Comparison of ENCODE assay signal across 8 mouse cellular contexts in genomic region chr9:27728652-27729557, GRCm38 (mm10).
DNase-seq lines count a peak whose midpoint lies in the region; ATAC-seq lines count a peak whose summit lies in the region.

No protein-coding gene starts in this region.

- H3K36me3 ChIP-seq in kidney, embryonic 16.5 days (ENCODE audit: insufficient read depth, low read length), result no peaks in the 10 kb centered on the region
- no peaks in the 10 kb centered on the region for H3K36me3 ChIP-seq in embryonic facial prominence, embryonic 12.5 days
- no peaks in the 10 kb centered on the region for H3K36me3 ChIP-seq in hindbrain, embryonic 12.5 days
- no peaks in the 10 kb centered on the region for H3K36me3 ChIP-seq in limb, embryonic 11.5 days (ENCODE audit: control insufficient read depth, insufficient read depth, low read length)

- no peaks in the 10 kb centered on the region for H3K27me3 ChIP-seq in kidney, embryonic 16.5 days (ENCODE audit: insufficient read depth, low read length)
- H3K27me3 ChIP-seq in embryonic facial prominence, embryonic 12.5 days, result no peaks in the 10 kb centered on the region
- H3K27me3 ChIP-seq in hindbrain, embryonic 12.5 days, result no peaks in the 10 kb centered on the region
- H3K27me3 ChIP-seq in limb, embryonic 11.5 days (ENCODE audit: control insufficient read depth, insufficient read depth, low read length), result no peaks in the 10 kb centered on the region

- DNase-seq in kidney, adult 18-20 months, result no peak
- DNase-seq in limb, embryonic 11.5 days (ENCODE audit: low spot score), result peak; percentile 25
- peak; percentile 88 for DNase-seq in right cerebral cortex, adult 18-20 months
- no peak for DNase-seq in thymus, postnatal 25 days
- no peak for DNase-seq in kidney, postnatal 14 days

- peak; percentile 61; the same call in 1 of the 2 replicates for ATAC-seq in kidney, embryonic 16.5 days (ENCODE audit: low FRiP score, low TSS enrichment)
- peak; percentile 75; the same call in 1 of the 2 replicates for ATAC-seq in embryonic facial prominence, embryonic 12.5 days (ENCODE audit: insufficient number of reproducible peaks, insufficient read depth, low FRiP score, low TSS enrichment)
- peak; percentile 91 for ATAC-seq in hindbrain, embryonic 12.5 days (ENCODE audit: low FRiP score)
- ATAC-seq in limb, embryonic 11.5 days (ENCODE audit: insufficient number of reproducible peaks, low FRiP score, low TSS enrichment, low read depth), result no peak

- no peak overlapping the region for H3K4me3 ChIP-seq in kidney, embryonic 16.5 days (ENCODE audit: low read length)
- no peak overlapping the region for H3K4me3 ChIP-seq in embryonic facial prominence, embryonic 12.5 days
- H3K4me3 ChIP-seq in hindbrain, embryonic 12.5 days, result no peak overlapping the region
- no peak overlapping the region for H3K4me3 ChIP-seq in limb, embryonic 11.5 days (ENCODE audit: low read depth, low read length)

- no peak overlapping the region for H3K27ac ChIP-seq in kidney, embryonic 16.5 days (ENCODE audit: low read length)
- H3K27ac ChIP-seq in embryonic facial prominence, embryonic 12.5 days, result no peak overlapping the region
- H3K27ac ChIP-seq in hindbrain, embryonic 12.5 days, result peak overlapping the region; percentile 70
- no peak overlapping the region for H3K27ac ChIP-seq in limb, embryonic 11.5 days (replicated peaks; ENCODE audit: low read depth, low read length)

- no peak overlapping the region for H3K9ac ChIP-seq in kidney, embryonic 16.5 days (replicated peaks; ENCODE audit: low read length)
- H3K9ac ChIP-seq in embryonic facial prominence, embryonic 12.5 days, result no peak overlapping the region
- no peak overlapping the region; the same call in 1 of the 2 replicates for H3K9ac ChIP-seq in hindbrain, embryonic 12.5 days
- no peak overlapping the region for H3K9ac ChIP-seq in limb, embryonic 11.5 days (ENCODE audit: low read length)

- H3K4me1 ChIP-seq in kidney, embryonic 16.5 days (ENCODE audit: insufficient read depth, low read length), result no peaks in the 10 kb centered on the region
- peaks cover 6% of the 10 kb centered on the region; the same call in 1 of the 2 replicates for H3K4me1 ChIP-seq in embryonic facial prominence, embryonic 12.5 days
- H3K4me1 ChIP-seq in hindbrain, embryonic 12.5 days, result peaks cover 11% of the 10 kb centered on the region
- 0 out of 2 replicates have a peak, but pooled peaks cover 4% of the 10 kb centered on the region for H3K4me1 ChIP-seq in limb, embryonic 11.5 days (ENCODE audit: control insufficient read depth, insufficient read depth, low read length)

- peak overlapping the region; percentile 14; the same call in 1 of the 2 replicates for H3K4me2 ChIP-seq in kidney, embryonic 16.5 days (replicated peaks; ENCODE audit: low read depth, low read length)
- H3K4me2 ChIP-seq in embryonic facial prominence, embryonic 12.5 days (replicated peaks), result peak overlapping the region; percentile 29
- peak overlapping the region; percentile 32 for H3K4me2 ChIP-seq in hindbrain, embryonic 12.5 days (replicated peaks)
- 0 out of 2 replicates have a peak overlapping the region, but pooled peaks have one; percentile 7 for H3K4me2 ChIP-seq in limb, embryonic 11.5 days (ENCODE audit: low read depth, severe bottlenecking)

- WGBS in kidney, embryonic 16.5 days, result 9% methylated on average over 13 of the region's 13 CpGs
- 4% methylated on average over 13 of the region's 13 CpGs for WGBS in embryonic facial prominence, embryonic 12.5 days
- WGBS in hindbrain, embryonic 12.5 days, result 5% methylated on average over 13 of the region's 13 CpGs
- 12% methylated on average over 13 of the region's 13 CpGs for WGBS in limb, embryonic 11.5 days

- no peaks in the 10 kb centered on the region for H3K9me3 ChIP-seq in kidney, embryonic 16.5 days (ENCODE audit: low read length)
- no peaks in the 10 kb centered on the region for H3K9me3 ChIP-seq in embryonic facial prominence, embryonic 12.5 days
- no peaks in the 10 kb centered on the region for H3K9me3 ChIP-seq in hindbrain, embryonic 12.5 days (replicated peaks)
- no peaks in the 10 kb centered on the region for H3K9me3 ChIP-seq in limb, embryonic 11.5 days (ENCODE audit: control insufficient read depth, low read length)

Comparison
In these comparisons a context has a peak if more than half of its experiments do, and no peak if none do; other contexts are left out.
1. DNase-seq: peak in limb, embryonic 11.5 days (single experiment) and right cerebral cortex, adult 18-20 months (single experiment); none in kidney, adult 18-20 months (single experiment), thymus, postnatal 25 days (single experiment) and kidney, postnatal 14 days (single experiment).
2. Peak in every context shown above with its lines, with median percentiles within 50 percentile points of each other: H3K4me2 ChIP-seq.